31 mouse cellular contexts compared by ENCODE assay signal in the genomic region with DNA sequence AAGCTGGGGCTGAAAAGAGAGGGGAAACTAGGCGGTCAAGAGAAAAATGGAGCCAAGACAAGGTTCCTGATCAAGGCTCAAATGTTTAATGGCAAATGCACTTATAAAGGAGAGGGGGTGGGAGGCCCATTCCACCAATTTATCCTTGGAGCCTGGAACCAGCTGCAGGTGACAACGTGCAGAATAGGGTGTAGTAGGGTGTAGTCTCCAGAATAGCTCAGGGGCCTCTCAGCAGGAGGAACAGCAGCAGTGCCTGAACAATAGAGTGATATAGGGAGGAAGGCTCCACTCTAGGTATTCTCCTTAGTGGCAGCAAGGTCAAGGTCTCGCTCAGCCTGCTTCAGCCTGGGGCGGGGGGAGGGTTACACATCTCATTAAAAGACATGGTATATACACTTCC.
"Had no signal": no experiment of that assay in that cellular context is flagged by ENCODE, and none has a peak within 500 bp of the region (broad histone marks: within the 10 kb centered on the region; RNA-seq: fewer than 3 reads in every experiment).

No protein-coding gene starts in this region.

- H3K4me1 ChIP-seq: limb, embryonic 10.5 days; limb, embryonic 12.5 days; limb, embryonic 13.5 days; limb, embryonic 15.5 days; liver, embryonic 12.5 days; liver, embryonic 13.5 days; liver, embryonic 15.5 days; lung, embryonic 15.5 days; megakaryocyte, embryonic 14.5 days; midbrain, embryonic 10.5 days; midbrain, embryonic 12.5 days; midbrain, embryonic 13.5 days; midbrain, embryonic 15.5 days; neural tube, embryonic 12.5 days had no signal

- ATAC-seq: liver, embryonic 12.5 days; liver, postnatal 0 days; midbrain, embryonic 13.5 days; midbrain, embryonic 15.5 days; midbrain, embryonic 16.5 days had no signal

- H3K4me2 ChIP-seq: limb, embryonic 12.5 days; limb, embryonic 13.5 days; limb, embryonic 15.5 days; liver, embryonic 11.5 days; liver, embryonic 12.5 days; liver, embryonic 13.5 days; liver, embryonic 15.5 days; lung, embryonic 14.5 days; lung, embryonic 15.5 days; midbrain, embryonic 11.5 days; midbrain, embryonic 12.5 days; midbrain, embryonic 13.5 days; midbrain, embryonic 15.5 days; neural tube, embryonic 12.5 days had no signal

- H3K27ac ChIP-seq: limb, embryonic 10.5 days; limb, embryonic 12.5 days; limb, embryonic 13.5 days; limb, embryonic 15.5 days; liver, embryonic 12.5 days; liver, embryonic 13.5 days; liver, embryonic 14.5 days; liver, embryonic 15.5 days; lung, embryonic 15.5 days; macrophage; midbrain, embryonic 10.5 days; midbrain, embryonic 12.5 days; midbrain, embryonic 13.5 days; midbrain, embryonic 15.5 days; neural tube, embryonic 12.5 days had no signal

- DNase-seq: left cerebral cortex, postnatal 4 days; liver; liver, embryonic 13.5 days; liver, postnatal 0 days; lung, adult 18-20 months; lung, adult 2 months; lung, embryonic 14.5 days; lung, postnatal 10 days; lung, postnatal 14 days; lung, postnatal 36 days; lung, postnatal 4 days; midbrain, embryonic 14.5 days had no signal

- H3K27me3 ChIP-seq: limb, embryonic 12.5 days; limb, embryonic 13.5 days; limb, embryonic 15.5 days; liver, embryonic 12.5 days; liver, embryonic 13.5 days; liver, embryonic 15.5 days; lung, embryonic 15.5 days; megakaryocyte, embryonic 14.5 days; midbrain, embryonic 12.5 days; midbrain, embryonic 13.5 days; midbrain, embryonic 15.5 days; neural tube, embryonic 12.5 days had no signal

- H3K9ac ChIP-seq: limb, embryonic 12.5 days; limb, embryonic 13.5 days; limb, embryonic 15.5 days; liver, embryonic 12.5 days; liver, embryonic 13.5 days; liver, embryonic 14.5 days; liver, embryonic 15.5 days; liver, postnatal 0 days; lung, embryonic 14.5 days; lung, embryonic 15.5 days; midbrain, embryonic 12.5 days; midbrain, embryonic 13.5 days; midbrain, embryonic 15.5 days; neural tube, embryonic 12.5 days had no signal

- H3K9me3 ChIP-seq: limb, embryonic 10.5 days; limb, embryonic 12.5 days; limb, embryonic 13.5 days; limb, embryonic 15.5 days; liver, embryonic 12.5 days; liver, embryonic 13.5 days; liver, embryonic 15.5 days; lung, embryonic 15.5 days; megakaryocyte, embryonic 14.5 days; midbrain, embryonic 10.5 days; midbrain, embryonic 12.5 days; midbrain, embryonic 13.5 days; midbrain, embryonic 15.5 days; neural tube, embryonic 12.5 days had no signal

- H3K36me3 ChIP-seq: limb, embryonic 10.5 days; limb, embryonic 12.5 days; limb, embryonic 13.5 days; limb, embryonic 15.5 days; liver, embryonic 12.5 days; liver, embryonic 13.5 days; liver, embryonic 15.5 days; lung, embryonic 15.5 days; midbrain, embryonic 10.5 days; midbrain, embryonic 12.5 days; midbrain, embryonic 13.5 days; midbrain, embryonic 15.5 days; neural tube, embryonic 12.5 days had no signal

- H3K4me3 ChIP-seq: limb, embryonic 10.5 days; limb, embryonic 12.5 days; limb, embryonic 13.5 days; limb, embryonic 15.5 days; liver, embryonic 12.5 days; liver, embryonic 13.5 days; liver, embryonic 15.5 days; lung, embryonic 15.5 days; megakaryocyte, embryonic 14.5 days; midbrain, embryonic 10.5 days; midbrain, embryonic 12.5 days; midbrain, embryonic 13.5 days; midbrain, embryonic 15.5 days; myocyte; neural tube, embryonic 12.5 days had no signal
